Mouse (Mus musculus): ENCODE measurements around the gene Rc3h2. TPM values are rescaled to one million over a fixed set of nuclear protein-coding genes. Genes with fewer than 3 reads are reported as not detected.

Rc3h2 gene
- 10 to 100 TPM; 41.0 to 41.5 TPM for total RNA-seq (2021)
- long read RNA-seq, experiment 1, partial matches to known transcripts = 4 of 11 reads
- long read RNA-seq, experiment 1, other reads (novel, unspliced or antisense) = 7 of 11 reads
- long read RNA-seq, experiment 2, partial matches to known transcripts = 2 of 4 reads
- long read RNA-seq, experiment 2, other reads (novel, unspliced or antisense) = 2 of 4 reads

DNA sequence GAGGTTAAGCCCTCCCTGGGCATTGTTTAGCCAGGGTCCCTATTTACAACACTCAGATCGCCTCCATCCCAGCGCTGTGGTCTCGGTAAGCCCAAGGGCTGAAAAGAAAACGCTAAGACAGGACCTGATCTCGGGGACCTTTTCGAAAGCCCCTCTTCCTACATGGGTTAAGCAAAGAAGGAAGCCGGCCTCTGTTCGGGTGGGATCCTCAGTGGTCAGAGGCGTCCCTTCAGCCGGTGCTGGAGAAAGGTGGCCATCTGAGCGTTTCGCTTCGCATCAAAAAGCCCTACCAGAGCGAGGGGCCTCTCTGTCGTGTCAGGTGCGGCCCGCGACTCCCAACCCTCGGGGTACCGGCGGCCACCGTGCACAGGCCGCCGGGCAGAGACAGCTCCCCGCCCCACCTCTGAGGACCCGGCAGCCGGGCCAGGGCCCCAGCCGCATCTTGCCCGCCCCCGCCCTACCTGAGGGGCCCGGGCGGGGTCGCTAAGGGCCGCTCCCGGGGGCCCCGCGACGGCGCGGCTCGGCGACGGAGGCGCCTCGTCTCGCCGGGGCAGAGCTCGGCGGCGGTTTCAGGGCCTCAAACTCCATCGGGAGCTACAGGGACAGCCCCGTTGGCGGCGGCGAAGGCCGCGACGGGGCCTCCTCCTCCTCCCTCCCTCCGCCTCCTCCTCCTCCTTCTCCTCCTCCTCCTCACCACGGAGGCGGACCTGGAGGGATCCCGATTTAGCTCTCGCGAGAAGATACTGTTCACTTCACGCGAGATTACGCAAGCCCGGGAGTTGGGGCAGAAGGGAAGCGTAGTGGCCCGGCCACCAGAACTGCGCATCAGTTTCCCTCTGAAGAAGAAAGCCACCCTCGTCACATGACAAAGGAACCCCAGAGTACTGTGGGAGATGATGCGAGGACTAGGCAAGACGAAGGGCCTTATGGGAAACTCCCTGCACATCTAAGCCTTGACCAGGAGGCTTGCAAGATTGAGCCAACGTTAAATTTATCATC lies at the start of gene Rc3h2:
Gene Rc3h2 (minus strand): TSS at position 598 of the 999 bp plus-strand sequence.
- peak; percentile 79 to 93 for DNase-seq (ENCODE audit: low spot score in 2 of 2)

DNA sequence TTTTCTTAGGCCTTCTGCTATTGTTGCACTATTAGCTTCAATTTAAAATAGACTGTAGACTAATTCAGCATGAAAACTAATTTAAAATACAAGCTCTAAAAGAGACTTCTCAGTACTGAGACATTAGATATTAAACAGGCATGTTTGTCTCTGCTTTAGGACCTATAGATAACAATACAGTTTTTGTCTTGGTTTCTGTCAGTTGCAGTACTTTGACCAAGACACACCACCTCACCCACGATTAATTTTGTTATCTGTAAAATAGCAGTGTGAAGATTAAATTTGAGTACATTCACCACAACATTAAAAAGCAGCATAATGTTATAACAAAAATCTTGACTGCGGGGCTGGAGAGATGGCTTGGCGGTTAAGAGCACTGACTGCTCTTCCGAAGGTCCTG lies 43.6 kb upstream of the Rc3h2 start:
- no peak for DNase-seq (ENCODE audit: low spot score in 2 of 2)

- DNase-seq (ENCODE audit: low spot score in 2 of 2) = no peak
Observed at GRCm38 (mm10) chr2:37460707-37461106, 38.0 kb upstream of the Rc3h2 start.

DNA sequence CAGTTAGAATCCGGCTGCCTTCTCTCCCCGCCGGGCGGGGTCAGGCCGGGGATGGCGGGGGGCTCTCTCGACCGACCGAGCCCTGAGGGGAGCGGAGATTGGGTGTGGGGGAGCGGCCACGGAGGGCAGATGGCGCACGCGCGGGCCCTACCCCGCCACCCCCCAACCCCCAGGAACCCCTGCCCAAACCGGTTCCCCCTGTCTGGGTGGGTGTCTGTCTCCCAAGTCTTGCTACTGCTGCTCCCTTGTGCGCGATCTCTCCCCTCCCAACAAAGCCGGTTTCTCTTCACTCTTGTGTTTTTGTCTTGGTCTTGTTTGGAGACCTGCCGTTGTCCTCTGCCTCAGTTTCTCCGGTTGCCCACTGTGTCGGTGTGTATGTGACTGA lies 29.7 kb upstream of the Rc3h2 start:
- no peak for DNase-seq (ENCODE audit: low spot score in 2 of 2)

GRCm38 (mm10) chr2:37451667-37452375 lies 29.1 kb upstream of the Rc3h2 start:
- peak; percentile 95 for DNase-seq (ENCODE audit: low spot score in 2 of 2)

DNA sequence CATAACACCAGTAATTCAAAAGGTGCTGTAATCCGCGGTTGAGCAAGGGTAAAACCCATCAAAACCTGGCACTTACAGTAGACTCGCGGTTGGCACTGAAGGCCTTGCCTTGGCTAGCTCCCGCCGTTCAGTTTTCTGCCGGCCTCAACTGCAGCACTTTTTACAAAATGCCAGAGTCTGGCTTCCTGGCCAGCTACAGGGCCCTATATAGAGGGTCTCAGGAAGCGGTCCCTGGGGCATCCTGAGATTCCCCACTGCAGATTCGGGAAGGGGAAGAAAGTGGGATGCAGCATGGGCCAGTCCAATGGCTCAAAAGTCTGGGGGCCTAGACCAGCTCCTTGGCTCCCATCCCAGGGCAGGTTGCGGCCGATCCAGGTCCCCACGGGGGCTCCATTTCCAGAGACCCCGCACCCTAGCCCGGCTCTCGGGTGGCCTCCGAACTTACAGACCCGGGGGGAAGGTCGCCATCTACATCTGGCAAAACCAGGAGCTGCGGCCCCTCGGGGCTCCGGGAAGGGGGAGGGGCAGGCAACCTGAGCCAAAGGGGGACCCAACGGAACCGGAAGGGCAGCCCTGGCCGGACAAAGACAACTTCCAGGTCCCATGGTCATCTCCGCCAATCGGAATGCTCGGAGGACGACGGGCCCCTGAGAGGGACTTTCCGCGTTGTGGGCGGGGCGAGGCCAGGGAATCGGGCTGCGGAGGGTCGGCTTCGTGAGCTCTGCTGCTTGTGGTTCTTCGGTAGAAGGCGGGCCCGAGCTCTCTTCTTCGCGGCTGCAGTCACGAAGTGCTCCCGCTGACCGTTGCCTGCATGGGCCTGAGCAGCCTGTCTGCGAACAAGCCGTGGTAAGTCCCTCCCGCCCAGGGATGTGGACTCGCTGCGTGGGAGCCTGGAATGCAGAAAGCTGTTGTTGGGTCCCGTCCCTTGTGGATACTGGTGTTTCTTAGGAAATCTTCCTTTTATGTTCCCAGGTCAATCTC lies 20.2 kb upstream of the Rc3h2 start, which contains the start of the genes Zbtb26, Zbtb6 and Rabgap1:
Gene Zbtb26 (minus strand): TSS at position 525 of the 981 bp plus-strand sequence.
Gene Zbtb6 (minus strand): TSS at position 561 of the 981 bp plus-strand sequence.
Gene Rabgap1 (plus strand): TSS at position 669 of the 981 bp plus-strand sequence.
- DNase-seq (ENCODE audit: low spot score in 2 of 2) = peak; percentile 91 to 97

DNA sequence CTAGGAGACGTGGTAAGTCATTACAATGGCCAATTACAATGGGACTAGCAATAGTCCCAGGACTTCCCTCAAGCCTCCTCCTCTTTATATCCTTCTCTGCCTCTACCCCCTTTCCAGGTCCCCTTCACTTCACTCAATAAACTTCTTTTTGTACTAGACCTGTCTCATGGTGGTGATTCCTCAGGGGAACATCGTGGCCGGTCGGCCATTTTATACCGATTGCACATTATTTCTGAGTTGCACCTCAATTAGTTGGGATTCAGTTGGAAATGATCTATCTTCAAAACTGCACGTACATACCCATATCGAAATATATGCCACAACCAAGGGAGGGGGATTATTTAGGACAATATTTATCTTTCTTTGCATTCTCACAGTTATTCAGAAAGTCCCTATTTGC lies 8.9 kb upstream of the Rc3h2 start:
- no peak for DNase-seq (ENCODE audit: low spot score in 2 of 2)

GRCm38 (mm10) chr2:37430593-37431464 lies 8.1 kb upstream of the Rc3h2 start:
- DNase-seq (ENCODE audit: low spot score in 2 of 2) = peak; percentile 52 to 83

DNA sequence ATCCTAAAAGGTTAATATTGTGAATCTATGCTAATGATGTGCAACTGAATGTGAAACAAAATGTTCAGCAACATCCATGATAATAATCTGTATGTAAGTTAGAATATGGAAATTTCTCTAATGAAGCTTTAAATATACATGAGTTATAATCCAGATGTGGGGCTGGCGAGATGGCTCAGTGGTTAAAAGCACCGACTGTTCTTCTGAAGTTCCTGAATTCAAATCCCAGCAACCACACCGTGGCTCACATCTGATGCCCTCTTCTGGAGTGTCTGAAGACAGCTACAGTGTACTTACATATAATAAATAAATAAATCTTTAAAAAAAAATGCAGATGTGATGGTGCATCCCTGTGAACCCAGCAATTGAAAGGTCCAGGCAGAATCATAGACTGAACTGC lies 968 bp upstream of the Rc3h2 start:
- DNase-seq (ENCODE audit: low spot score in 2 of 2) = no peak

GRCm38 (mm10) chr2:37421903-37422302 lies 800 bp downstream of the Rc3h2 start:
- DNase-seq (ENCODE audit: low spot score in 2 of 2) = no peak

- DNase-seq (ENCODE audit: low spot score in 2 of 2) = no peak
Observed at GRCm38 (mm10) chr2:37395539-37395938, 27.2 kb downstream of the Rc3h2 start.

- DNase-seq (ENCODE audit: low spot score in 2 of 2) = no peak
Observed at GRCm38 (mm10) chr2:37382921-37383320, 39.8 kb downstream of the Rc3h2 start.

- DNase-seq (ENCODE audit: low spot score in 2 of 2) = peak in 1 of 2 experiments; percentile 34
Observed at GRCm38 (mm10) chr2:37380189-37380588, 42.5 kb downstream of the Rc3h2 start.

DNA sequence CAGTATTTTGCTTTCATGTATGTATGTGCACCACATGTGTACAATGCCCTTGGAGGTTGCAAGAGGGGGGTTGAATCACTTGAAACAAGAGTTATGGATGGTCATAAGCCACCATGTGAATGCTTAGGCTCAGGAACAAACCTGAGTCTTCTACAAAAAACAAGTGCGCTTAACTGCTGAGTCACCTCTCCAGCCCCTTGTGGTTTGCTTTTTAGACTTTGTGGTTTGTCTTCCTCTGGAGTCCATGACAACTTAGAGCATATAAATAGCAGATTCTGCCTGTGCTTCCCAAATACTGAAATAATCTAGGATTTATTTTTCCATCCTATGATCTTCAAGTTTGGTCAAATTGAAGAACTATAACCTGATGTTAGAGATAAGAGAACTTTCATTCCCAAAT lies 46.7 kb downstream of the Rc3h2 start:
- no peak for DNase-seq (ENCODE audit: low spot score in 2 of 2)

GRCm38 (mm10) chr2:37370651-37371050 lies 52.1 kb downstream of the Rc3h2 start:
- DNase-seq (ENCODE audit: low spot score in 2 of 2) = no peak

DNA sequence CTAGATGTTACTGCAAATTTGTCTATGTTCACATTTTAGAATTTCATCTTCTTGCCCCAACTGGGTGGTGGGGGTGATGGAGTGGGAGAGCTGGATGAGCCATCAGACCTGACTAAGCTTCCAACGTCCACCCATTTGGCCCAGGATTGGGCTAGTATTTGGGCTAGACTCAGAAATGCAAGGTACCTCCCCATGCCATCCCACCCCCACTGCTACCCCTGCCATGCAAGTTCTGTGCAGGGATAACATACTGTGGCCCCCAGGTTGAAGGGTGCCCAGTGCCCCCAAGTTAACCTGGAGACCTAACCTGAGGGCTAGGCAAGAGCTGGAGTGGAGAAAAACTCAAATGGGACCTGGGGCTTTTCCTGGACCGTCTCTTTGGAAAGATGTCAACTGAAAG lies 62.8 kb downstream of the Rc3h2 start:
- no peak for DNase-seq (ENCODE audit: low spot score in 2 of 2)

DNA sequence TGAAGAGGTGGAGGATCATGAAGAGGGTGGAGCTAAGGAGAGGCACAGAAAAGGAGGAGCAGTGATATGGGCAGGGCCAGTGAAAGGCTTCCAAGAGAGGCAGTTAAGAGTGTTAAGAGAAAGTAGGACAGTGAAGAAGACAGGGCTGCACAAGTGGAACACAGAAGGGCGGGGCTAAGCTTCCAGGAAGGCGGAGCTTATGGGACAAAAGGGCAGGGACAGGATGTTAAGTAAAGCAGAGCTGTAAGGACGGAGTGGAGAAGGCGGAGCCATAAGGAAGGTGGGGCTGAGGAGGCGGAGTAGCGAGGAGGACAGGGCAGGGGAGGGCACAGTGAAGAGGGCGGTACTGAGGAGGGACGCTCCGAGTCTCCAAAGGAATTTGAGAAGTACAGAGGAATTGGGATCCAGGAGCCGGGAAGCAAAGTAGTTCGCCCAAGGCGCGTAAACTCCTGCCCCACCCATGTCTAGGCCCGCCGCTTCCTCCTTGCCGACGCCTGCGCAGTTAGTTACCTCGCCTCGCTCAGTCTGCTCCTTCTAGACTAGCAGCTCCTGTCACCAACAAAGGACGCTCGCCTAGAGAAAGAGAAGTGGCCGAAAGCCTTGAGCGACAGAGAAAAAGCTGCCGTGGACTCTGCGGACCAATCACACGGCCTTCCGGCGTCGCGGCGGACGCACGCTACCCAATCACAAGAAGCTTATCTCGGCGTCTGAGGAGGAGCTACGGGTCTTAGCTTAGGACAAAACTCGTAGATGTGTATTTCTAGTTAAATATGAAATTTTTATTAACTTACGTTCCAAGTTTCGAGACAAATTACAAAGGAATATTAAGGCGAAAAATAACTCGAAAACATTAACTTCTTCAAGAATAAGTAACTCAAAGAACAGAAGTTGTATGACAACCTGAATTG lies 63.8 kb downstream of the Rc3h2 start, which contains the start of gene Pdcl:
Gene Pdcl (minus strand): TSS at position 700 of the 908 bp plus-strand sequence.
- DNase-seq (ENCODE audit: low spot score in 2 of 2) = peak; percentile 66 to 88

DNA sequence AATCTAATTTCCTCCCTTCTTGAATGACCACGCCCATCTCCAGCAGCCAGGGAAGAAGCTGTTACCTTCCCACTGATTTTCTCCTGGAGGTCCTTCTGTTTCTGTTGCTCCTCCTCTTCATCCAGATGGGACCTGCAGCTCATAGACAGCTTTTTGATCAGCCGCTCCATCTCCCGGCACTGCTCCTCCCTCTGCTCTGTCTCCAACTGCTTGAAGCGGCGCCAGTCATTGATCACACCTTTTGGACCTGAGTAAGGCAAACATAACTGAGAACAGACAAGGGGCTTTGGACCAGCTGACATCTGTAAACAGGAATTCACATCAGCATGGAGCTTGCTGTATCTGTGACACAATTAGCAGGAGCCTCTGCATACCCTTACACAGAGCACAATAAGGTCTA lies 67.1 kb downstream of the Rc3h2 start:
- DNase-seq (ENCODE audit: low spot score in 2 of 2) = no peak
